Mouse (Mus musculus) liver, embryonic 14.5 days (tissue): Measurements from ENCODE around the gene Htr3b. TPM values are rescaled to one million over a fixed set of nuclear protein-coding genes. Genes with fewer than 3 reads are reported as not detected.

ENCODE experiments used
- ATAC-seq: fragments of 200-750 bp; cut with Nextera tagmentation; 2 replicates; pipeline ENCODE4 v1.8.0; 2017; ENCODE audit warnings: moderate number of reproducible peaks, mild to moderate bottlenecking, moderate library complexity; ENCODE audit not compliant: insufficient read depth
- DNase-seq, 3 experiments: peaks; one replicate each; pipeline ENCODE4 v3.0.0-alpha.2; 2012 to 2013; ENCODE audit warnings: low read depth in 3 of 3, low spot score in 3 of 3
- H3K27ac ChIP-seq: fragments of 300-500 bp; sonication (generic); 2 replicates; pipeline ENCODE4 v1.5.1; 2014; ENCODE audit warnings: moderate library complexity, mild to moderate bottlenecking, control low read depth, inconsistent platforms
- H3K27me3 ChIP-seq: fragments of 300-500 bp; sonication (generic); 2 replicates; pipeline ENCODE4 v1.6.1; 2014; ENCODE audit warnings: mild to moderate bottlenecking, low read length, moderate library complexity; ENCODE audit not compliant: control insufficient read depth, insufficient read depth
- H3K36me3 ChIP-seq: fragments of 300-500 bp; sonication (generic); replicated peaks from 2 replicates; pipeline ENCODE4 v1.6.1; 2014; ENCODE audit warnings: low read depth; ENCODE audit not compliant: control insufficient read depth, insufficient read depth
- H3K4me1 ChIP-seq, 2 experiments: fragments of 200-500 bp in 1 of 2; fragments of 300-500 bp in 1 of 2; sonication (generic) in 1 of 2; replicated peaks; 2 replicates each; pipeline ENCODE4 v1.6.1; 2012 to 2014; ENCODE audit warnings: antibody characterized with exemption in 1 of 2, inconsistent platforms in 1 of 2, low read length in 1 of 2; ENCODE audit not compliant: control insufficient read depth in 2 of 2, insufficient read depth in 2 of 2
- H3K4me2 ChIP-seq: fragments of 300-500 bp; sonication (generic); 2 replicates; pipeline ENCODE4 v1.6.1; 2014; ENCODE audit warnings: low read depth, mild to moderate bottlenecking, control low read depth, moderate library complexity
- H3K4me3 ChIP-seq, 2 experiments: fragments of 200-500 bp in 1 of 2; fragments of 300-500 bp in 1 of 2; sonication (generic) in 1 of 2; 2 replicates each; pipeline ENCODE4 v1.5.1; 2012 to 2014; ENCODE audit warnings: low read depth in 2 of 2, low read length in 2 of 2, mild to moderate bottlenecking in 2 of 2, control low read depth in 1 of 2, inconsistent platforms in 1 of 2, moderate library complexity in 1 of 2; ENCODE audit not compliant: insufficient read depth in 1 of 2
- H3K9ac ChIP-seq: fragments of 300-500 bp; sonication (generic); replicated peaks from 2 replicates; pipeline ENCODE4 v1.6.1; 2014; ENCODE audit warnings: mild to moderate bottlenecking, control low read depth, moderate library complexity
- H3K9me3 ChIP-seq: fragments of 300-500 bp; sonication (generic); 2 replicates; pipeline ENCODE4 v1.6.1; 2016; ENCODE audit warnings: low read length, mixed read lengths; ENCODE audit not compliant: control insufficient read depth
- CTCF ChIP-seq: IDR thresholded peaks from 2 replicates; pipeline ENCODE4 v1.5.1; 2016; ENCODE audit warnings: antibody characterized with exemption, low read depth, control low read depth
- EP300 ChIP-seq: IDR thresholded peaks from 2 replicates; pipeline ENCODE4 v1.6.1; 2016; ENCODE audit warnings: antibody characterized with exemption, low read depth
- WGBS: fragments of 180-500 bp; shearing (Covaris S2); extraction: QIAGEN DNeasy Blood & Tissue Kit; methylation state at CpG from one replicate; pipeline ENCODE4 v1.1.7; 2014; ENCODE audit not compliant: insufficient replicate concordance; 5-methylcytosine and 5-hydroxymethylcytosine counted together
- polyA plus RNA-seq, 2 experiments: library from polyadenylated mRNA; depleted of rRNA in 1 of 2; stranded (reverse) in 1 of 2; unstranded in 1 of 2; fragments of >200 nt; fragmentation: Nextera tagmentation in 1 of 2; extraction: Ambion mirVana in 1 of 2; gene quantifications; 2 replicates each; pipeline versions ENCODE4 v1.2.1 to v1.2.3; 2012 to 2014

The Htr3b gene
- polyA plus RNA-seq, 2 experiments = 0.01 TPM; not detected in 1

DNA sequence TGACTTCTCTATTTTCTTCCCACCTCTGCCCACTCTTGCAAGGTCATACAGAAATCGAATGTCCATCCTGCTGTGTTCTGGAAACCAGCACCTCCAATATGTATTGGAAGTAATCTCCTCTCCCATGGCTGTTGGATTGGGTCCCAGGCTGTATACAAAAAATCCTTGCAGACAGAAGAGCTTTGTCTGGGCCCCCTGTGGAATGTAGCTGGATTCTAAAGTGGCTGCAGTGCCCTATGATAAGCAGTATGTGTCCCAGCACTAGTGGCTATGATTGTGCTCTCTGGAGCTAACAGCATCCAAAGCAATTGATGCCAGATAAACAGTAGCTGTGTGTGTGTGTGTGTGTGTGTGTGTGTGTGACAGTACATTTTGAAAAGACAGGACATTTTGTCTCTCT is 22.4 kb downstream of the Htr3b start:
- ATAC-seq (no peak), DNase-seq (no peak)
- TF ChIP-seq EP300 (no peak), CTCF (no peak)
- Histone ChIP-seq H3K4me1 (no peaks in the 10 kb centered on the region), H3K4me2 (no peak overlapping the region), H3K9ac (no peak overlapping the region), H3K27me3 (no peaks in the 10 kb centered on the region), H3K9me3 (no peaks in the 10 kb centered on the region), H3K4me3 (no peak overlapping the region), H3K27ac (no peak overlapping the region), H3K36me3 (no peaks in the 10 kb centered on the region)
- 50% methylated on average over 1 of the region's 1 CpGs for WGBS

DNA sequence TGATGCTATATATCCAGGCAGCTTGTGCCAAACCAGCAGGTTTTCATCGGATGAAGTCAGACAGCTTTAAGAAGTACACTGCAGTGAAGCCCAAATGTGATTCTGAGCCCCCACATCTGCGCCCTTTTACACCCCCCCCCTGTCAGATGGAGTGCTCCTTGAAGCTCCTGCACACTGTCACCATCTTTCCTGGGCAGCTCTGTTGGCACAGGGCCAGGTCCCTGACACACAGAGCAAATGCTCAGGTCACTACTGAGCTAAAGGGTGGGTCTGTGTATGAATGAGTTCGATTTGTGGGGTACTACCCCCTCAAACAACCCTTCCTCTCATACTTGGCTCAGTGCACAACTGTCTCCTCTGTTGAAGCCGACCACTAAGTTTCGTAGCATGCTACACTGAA is 35.4 kb downstream of the Htr3b start:
- Histone ChIP-seq H3K27me3 (no peaks in the 10 kb centered on the region), H3K4me1 (no peaks in the 10 kb centered on the region), H3K4me2 (no peak overlapping the region), H3K9me3 (no peaks in the 10 kb centered on the region), H3K36me3 (no peaks in the 10 kb centered on the region), H3K27ac (no peak overlapping the region), H3K9ac (no peak overlapping the region), H3K4me3 (no peak overlapping the region)
- ATAC-seq (no peak), DNase-seq (no peak)
- TF ChIP-seq EP300 = no peak
- TF ChIP-seq CTCF = no peak
- WGBS = 47% methylated on average over 5 of the region's 5 CpGs

DNA sequence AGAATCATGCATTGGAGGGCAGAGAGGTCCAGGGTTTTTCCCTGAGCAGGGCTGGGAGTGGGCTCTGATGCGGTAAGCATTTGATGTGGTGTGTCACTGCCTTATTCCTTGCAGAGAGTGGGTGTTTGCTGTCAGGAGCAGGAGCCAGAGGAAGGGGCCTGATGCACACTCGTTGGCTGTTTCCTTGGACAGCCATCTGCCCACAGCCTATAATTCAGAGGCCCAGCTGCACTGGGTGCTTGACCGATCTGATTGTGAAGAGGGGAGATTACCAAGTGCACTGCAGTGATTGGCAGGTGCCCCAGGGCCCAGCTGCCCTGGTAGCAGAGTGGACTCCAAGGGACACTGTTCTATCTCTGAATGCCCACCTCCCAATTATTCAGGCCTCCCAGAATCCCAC is 36.0 kb downstream of the Htr3b start:
- Histone ChIP-seq H3K4me2 (no peak overlapping the region), H3K9ac (no peak overlapping the region), H3K4me1 (no peaks in the 10 kb centered on the region), H3K27me3 (no peaks in the 10 kb centered on the region), H3K27ac (no peak overlapping the region), H3K9me3 (no peaks in the 10 kb centered on the region), H3K36me3 (no peaks in the 10 kb centered on the region), H3K4me3 (no peak overlapping the region)
- ATAC-seq (no peak), DNase-seq (no peak)
- 43% methylated on average over 3 of the region's 3 CpGs for WGBS
- no peak for TF ChIP-seq CTCF
- no peak for TF ChIP-seq EP300

DNA sequence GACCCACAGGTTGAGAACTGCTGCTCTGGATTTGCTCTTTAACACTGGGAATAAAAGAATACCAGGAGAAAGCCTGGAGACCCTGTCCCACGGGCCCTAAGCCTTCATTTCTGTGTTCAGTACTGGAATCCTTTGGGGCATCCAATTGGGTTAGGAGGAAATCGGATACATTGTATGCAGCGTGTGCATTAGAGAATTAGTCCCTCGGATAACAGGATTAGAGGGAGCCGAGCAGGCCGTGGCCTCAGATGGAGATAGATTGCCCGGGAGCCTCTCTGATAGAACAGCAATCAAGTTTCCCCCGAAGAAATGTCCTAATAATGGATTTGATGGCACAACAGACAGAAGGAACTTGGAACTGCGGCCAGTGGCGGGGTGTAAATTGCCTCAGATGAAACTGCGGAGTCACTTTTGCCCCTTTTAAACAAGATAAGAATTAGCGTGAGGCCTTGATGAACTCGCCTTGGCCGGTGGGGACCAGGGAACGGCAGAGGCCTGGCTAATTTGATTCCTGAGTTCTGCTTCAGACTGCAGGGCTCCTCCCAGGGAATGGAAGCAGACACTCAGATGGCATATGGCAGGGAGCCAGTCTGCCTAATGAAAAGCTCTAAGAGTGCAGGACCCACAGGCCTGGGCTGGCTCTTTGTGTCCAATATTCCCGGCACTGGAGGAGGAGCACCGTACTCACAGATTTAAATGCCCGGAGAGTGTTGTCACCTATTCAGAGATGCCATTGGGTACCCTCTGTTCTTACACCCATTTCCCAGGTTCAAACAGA is 48.6 kb downstream of the Htr3b start:
- no peak for ATAC-seq
- no peak for TF ChIP-seq EP300
- TF ChIP-seq CTCF = no peak
- H3K4me2 ChIP-seq = no peak overlapping the region

DNA sequence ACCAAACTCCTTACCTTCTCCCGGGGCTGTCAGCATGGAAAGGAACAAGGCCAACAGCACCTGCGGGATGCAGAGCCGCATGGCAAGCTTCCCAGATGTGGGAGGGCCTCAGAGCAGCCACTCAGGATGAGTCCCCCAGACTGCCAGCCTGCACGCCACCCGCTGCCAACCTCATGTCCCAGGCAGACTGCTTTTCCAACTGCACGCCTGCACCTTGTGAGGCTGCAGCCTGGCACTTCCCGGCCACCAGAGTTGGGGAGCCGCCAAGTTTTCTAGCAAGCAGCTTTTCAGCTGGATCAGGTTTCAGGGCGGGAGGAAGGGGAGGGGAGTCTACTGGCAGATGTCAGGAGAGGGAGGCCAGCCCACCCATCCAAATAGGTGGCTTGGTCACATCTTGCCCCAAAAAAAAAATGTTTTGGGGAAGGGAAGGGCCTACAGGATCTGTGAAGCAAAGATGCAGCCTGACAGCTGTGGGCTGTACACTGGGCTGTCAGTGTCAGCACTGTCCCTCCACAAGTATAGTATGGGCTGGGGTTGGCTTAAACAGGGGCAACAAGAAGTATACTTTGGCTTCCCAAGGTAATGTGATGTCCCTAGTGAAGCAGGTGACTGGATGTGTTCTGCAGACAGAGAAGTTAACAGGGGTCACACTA is 53.8 kb downstream of the Htr3b start, which contains the start of gene Htr3a:
Gene Htr3a, minus strand, starts transcription at position 215 of the 653 bp plus-strand sequence.
- Histone ChIP-seq H3K27me3 (no peaks in the 10 kb centered on the region), H3K9me3 (no peaks in the 10 kb centered on the region), H3K27ac (no peak within 1 kb of the TSS), H3K4me2 (no peak within 1 kb of the TSS), H3K4me3 (no peak within 1 kb of the TSS), H3K36me3 (no peaks in the 10 kb centered on the region), H3K9ac (no peak within 1 kb of the TSS), H3K4me1 (no peaks in the 10 kb centered on the region)
- ATAC-seq (no peak), DNase-seq (no peak)
- 11% methylated on average over 9 of the region's 9 CpGs for WGBS
- TF ChIP-seq EP300 (no peak), CTCF (no peak)

More for the DNA sequence above, 48.6 kb downstream of the Htr3b start:
- no peak overlapping the region for H3K9ac ChIP-seq
- no peaks in the 10 kb centered on the region for H3K4me1 ChIP-seq
- no peaks in the 10 kb centered on the region for H3K27me3 ChIP-seq
- H3K9me3 ChIP-seq = no peaks in the 10 kb centered on the region
- 65% methylated on average over 18 of the region's 18 CpGs for WGBS
- H3K27ac ChIP-seq = no peak overlapping the region
- no peak for DNase-seq
- no peaks in the 10 kb centered on the region for H3K36me3 ChIP-seq
- H3K4me3 ChIP-seq = no peak overlapping the region
